Mouse (Mus musculus) heart, postnatal 0 days (tissue): ENCODE measurements around the gene Sema3b.

Experiments
- CTCF ChIP-seq: IDR thresholded peaks from 2 replicates; pipeline ENCODE4 v1.5.1; 2016; ENCODE audit warnings: antibody characterized with exemption, control low read depth, low read depth
- EP300 ChIP-seq: IDR thresholded peaks from 2 replicates; pipeline ENCODE4 v1.6.1; 2016; ENCODE audit warnings: antibody characterized with exemption, low read depth

- peak; percentile 27 for TF ChIP-seq CTCF
- no peak for TF ChIP-seq EP300
Observed at GRCm38 (mm10) chr9:107554319-107554825, 54.7 kb downstream of the Sema3b start.
